Mouse (Mus musculus) megakaryocyte, embryonic 14.5 days (primary cell): Measurements from ENCODE around the gene Nkpd1. TPM values are rescaled to one million over a fixed set of nuclear protein-coding genes. Genes with fewer than 3 reads are reported as not detected.

Source experiments
- H3K27me3 ChIP-seq: replicated peaks from 2 replicates; pipeline ENCODE3; 2012; ENCODE audit warnings: inconsistent platforms
- H3K36me3 ChIP-seq: replicated peaks from 2 replicates; pipeline ENCODE3; 2012; ENCODE audit warnings: low read length, inconsistent platforms, mixed read lengths
- H3K4me1 ChIP-seq: 2 replicates; pipeline ENCODE4 v1.6.1; 2012; ENCODE audit warnings: inconsistent platforms
- H3K4me3 ChIP-seq: replicated peaks from 2 replicates; pipeline ENCODE3; 2012; ENCODE audit warnings: moderate library complexity, mild to moderate bottlenecking, inconsistent platforms
- H3K9me3 ChIP-seq: 2 replicates; pipeline ENCODE4 v1.6.1; 2012; ENCODE audit warnings: inconsistent platforms
- FLI1 ChIP-seq: IDR thresholded peaks from 2 replicates; pipeline ENCODE4 v1.6.1; 2012; ENCODE audit warnings: low read length, inconsistent platforms, mixed read lengths
- GATA1 ChIP-seq: IDR thresholded peaks from 3 replicates; pipeline ENCODE4 v1.6.1; 2012; ENCODE audit warnings: mixed read lengths, low read length, inconsistent platforms, borderline replicate concordance
- polyA plus RNA-seq: library from polyadenylated mRNA; stranded (reverse); fragments of >175 nt; gene quantifications from 2 replicates; pipeline ENCODE4 v1.2.3, GENCODE M21; 2012; ENCODE audit warnings: low replicate concordance; ENCODE audit not compliant: insufficient read depth

Nkpd1 gene
- polyA plus RNA-seq, 1 experiment: 1.3 TPM

GRCm38 (mm10) chr7:19569647-19570046 is 52.0 kb downstream of the Nkpd1 start:
- H3K27me3 ChIP-seq: no peaks in the 10 kb centered on the region
- no peaks in the 10 kb centered on the region for H3K9me3 ChIP-seq
- peaks cover 64% of the 10 kb centered on the region for H3K4me1 ChIP-seq
- TF ChIP-seq FLI1: no peak
- peaks cover 60% of the 10 kb centered on the region for H3K36me3 ChIP-seq
- no peak overlapping the region for H3K4me3 ChIP-seq

GRCm38 (mm10) chr7:19572926-19573775 is 55.5 kb downstream of the Nkpd1 start:
- TF ChIP-seq FLI1 (no peak), GATA1 (no peak)
- peaks cover 32% of the 10 kb centered on the region for H3K36me3 ChIP-seq
- peaks cover 80% of the 10 kb centered on the region for H3K4me1 ChIP-seq
- no peaks in the 10 kb centered on the region for H3K27me3 ChIP-seq
- H3K4me3 ChIP-seq: peak overlapping the region; percentile 95
- H3K9me3 ChIP-seq: no peaks in the 10 kb centered on the region

GRCm38 (mm10) chr7:19573776-19574140 is 56.1 kb downstream of the Nkpd1 start:
- Histone ChIP-seq H3K4me3 (peak overlapping the region; percentile 95), H3K9me3 (no peaks in the 10 kb centered on the region), H3K4me1 (peaks cover 83% of the 10 kb centered on the region), H3K27me3 (no peaks in the 10 kb centered on the region), H3K36me3 (peaks cover 28% of the 10 kb centered on the region)
- TF ChIP-seq GATA1 (no peak), FLI1 (no peak)

Other genes with a start within 250 kb of the Nkpd1 start
- 828 and 2,423 TPM in 2 replicates for gene Vasp, start 246.0 kb upstream of the Nkpd1 start, polyA plus RNA-seq
- not detected in 2 replicates for gene Ppm1n, start 237.8 kb upstream of the Nkpd1 start, polyA plus RNA-seq
- gene Rtn2, start 235.2 kb upstream of the Nkpd1 start, polyA plus RNA-seq: 6.1 and 8.4 TPM in 2 replicates
- 12.9 and 33.1 TPM in 2 replicates for gene Fosb, start 207.8 kb upstream of the Nkpd1 start, polyA plus RNA-seq
- 36.5 and 52.2 TPM in 2 replicates for gene Ercc1, start 173.1 kb upstream of the Nkpd1 start, polyA plus RNA-seq
- 13.3 and 50.4 TPM in 2 replicates for gene Cd3eap, start 158.4 kb upstream of the Nkpd1 start, polyA plus RNA-seq
- 21.5 and 54.3 TPM in 2 replicates for gene Ppp1r13l, start 158.1 kb upstream of the Nkpd1 start, polyA plus RNA-seq
- gene Ercc2, start 135.8 kb upstream of the Nkpd1 start, polyA plus RNA-seq: 24.2 and 30.8 TPM in 2 replicates
- 1.3 TPM in 1 of 2 replicates, not detected in the other for gene Klc3, start 113.7 kb upstream of the Nkpd1 start, polyA plus RNA-seq
- gene Ckm, start 113.1 kb upstream of the Nkpd1 start, polyA plus RNA-seq: 0.96 TPM in 1 of 2 replicates, not detected in the other
- 102 and 169 TPM in 2 replicates for gene Mark4, start 59.0 kb upstream of the Nkpd1 start, polyA plus RNA-seq
- 40.8 and 53.6 TPM in 2 replicates for gene Exoc3l2, start 54.5 kb upstream of the Nkpd1 start, polyA plus RNA-seq
- gene Bloc1s3, start 9.5 kb upstream of the Nkpd1 start, polyA plus RNA-seq: 5.5 and 6.5 TPM in 2 replicates
- 608 and 613 TPM in 2 replicates for gene Trappc6a, start 9.4 kb upstream of the Nkpd1 start, polyA plus RNA-seq
- gene Ppp1r37, start 45.2 kb downstream of the Nkpd1 start, polyA plus RNA-seq: 88.1 and 108 TPM in 2 replicates
- 6.0 and 13.6 TPM in 2 replicates for gene Zfp296, start 59.4 kb downstream of the Nkpd1 start, polyA plus RNA-seq
- 30.5 and 69.9 TPM in 2 replicates for gene Gemin7, start 59.8 kb downstream of the Nkpd1 start, polyA plus RNA-seq
- 109 and 265 TPM in 2 replicates for gene Clasrp, start 86.6 kb downstream of the Nkpd1 start, polyA plus RNA-seq
- 14.8 and 22.5 TPM in 2 replicates for gene Relb, start 111.6 kb downstream of the Nkpd1 start, polyA plus RNA-seq
- gene Clptm1, start 147.2 kb downstream of the Nkpd1 start, polyA plus RNA-seq: 153 and 336 TPM in 2 replicates
- gene Apoc2, start 160.1 kb downstream of the Nkpd1 start, polyA plus RNA-seq: 114 TPM in 1 of 2 replicates, not detected in the other
- gene Gm44805, start 163.6 kb downstream of the Nkpd1 start, polyA plus RNA-seq: not detected in 2 replicates
- 7.1 and 10.7 TPM in 2 replicates for gene Apoc4, start 163.6 kb downstream of the Nkpd1 start, polyA plus RNA-seq
- 31.2 and 454 TPM in 2 replicates for gene Apoc1, start 174.8 kb downstream of the Nkpd1 start, polyA plus RNA-seq
- gene Apoe, start 181.3 kb downstream of the Nkpd1 start, polyA plus RNA-seq: 302 and 6,452 TPM in 2 replicates
- gene Tomm40, start 197.6 kb downstream of the Nkpd1 start, polyA plus RNA-seq: 129 and 184 TPM in 2 replicates
- gene Nectin2, start 232.6 kb downstream of the Nkpd1 start, polyA plus RNA-seq: 4.0 and 6.8 TPM in 2 replicates